Mouse (Mus musculus): ENCODE measurements around the gene Smurf1.
A peak's percentile ranks its signal among the peaks of the same experiment; 100 is the strongest.

Gene Smurf1

DNA sequence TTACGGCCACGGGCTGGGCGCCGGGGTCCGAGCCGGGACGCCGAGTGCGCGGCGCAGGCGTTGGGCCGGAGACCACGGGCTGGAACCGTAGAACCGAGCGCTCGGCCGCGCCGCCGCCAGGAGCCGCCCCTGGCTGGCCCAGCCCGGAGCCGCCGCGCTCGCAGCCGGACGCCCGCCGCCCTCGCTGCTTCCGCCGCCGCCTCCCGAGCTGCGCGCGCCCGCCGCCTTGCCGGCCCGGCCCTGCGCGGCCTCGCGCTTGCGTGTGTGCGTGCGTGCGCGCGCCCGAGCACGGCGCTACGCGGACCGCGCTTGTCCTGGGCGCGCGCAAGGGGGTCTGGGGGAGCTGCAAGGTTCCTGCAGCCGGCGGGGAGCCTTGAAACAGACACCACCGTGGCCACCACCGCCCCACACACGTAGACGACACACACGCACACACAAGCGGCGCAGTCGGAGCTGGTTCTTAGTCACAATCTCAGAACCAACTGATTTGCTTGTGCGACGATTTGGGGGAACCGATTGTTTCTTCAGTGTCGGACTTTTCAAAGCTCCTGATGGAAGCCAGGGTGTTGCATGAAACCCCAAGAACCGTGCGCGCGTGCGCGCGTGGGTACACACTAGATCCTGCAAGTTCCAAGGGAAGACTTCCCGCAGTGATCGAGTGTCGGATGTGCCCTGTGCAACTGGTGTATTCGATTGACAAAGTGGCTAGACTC lies at the start of gene Smurf1:
Smurf1 (minus strand) TSS at position 209 of the 713 bp plus-strand sequence.
- peak; percentile 80 to 84 for DNase-seq (ENCODE audit: low spot score in 2 of 2)

DNA sequence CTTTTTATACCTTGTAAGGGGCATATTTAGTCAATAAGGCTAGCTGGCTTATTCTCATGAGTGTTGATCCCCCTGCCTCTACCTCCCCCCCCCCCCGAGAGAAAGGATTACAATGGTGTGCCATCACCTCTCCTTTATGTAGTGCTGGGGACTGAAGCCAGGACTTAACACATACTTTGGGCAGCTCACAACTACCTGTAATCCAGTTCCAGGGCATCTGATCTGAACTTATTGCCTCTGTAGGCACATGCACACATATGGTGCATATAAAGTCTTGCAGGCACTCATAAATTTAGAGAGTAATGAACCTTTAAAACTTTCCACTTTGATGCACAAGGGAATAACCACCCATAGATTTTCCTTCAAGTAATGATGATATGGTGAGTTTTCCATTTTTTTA lies 48.6 kb upstream of the Smurf1 start:
- DNase-seq (ENCODE audit: low spot score in 2 of 2) = no peak

DNA sequence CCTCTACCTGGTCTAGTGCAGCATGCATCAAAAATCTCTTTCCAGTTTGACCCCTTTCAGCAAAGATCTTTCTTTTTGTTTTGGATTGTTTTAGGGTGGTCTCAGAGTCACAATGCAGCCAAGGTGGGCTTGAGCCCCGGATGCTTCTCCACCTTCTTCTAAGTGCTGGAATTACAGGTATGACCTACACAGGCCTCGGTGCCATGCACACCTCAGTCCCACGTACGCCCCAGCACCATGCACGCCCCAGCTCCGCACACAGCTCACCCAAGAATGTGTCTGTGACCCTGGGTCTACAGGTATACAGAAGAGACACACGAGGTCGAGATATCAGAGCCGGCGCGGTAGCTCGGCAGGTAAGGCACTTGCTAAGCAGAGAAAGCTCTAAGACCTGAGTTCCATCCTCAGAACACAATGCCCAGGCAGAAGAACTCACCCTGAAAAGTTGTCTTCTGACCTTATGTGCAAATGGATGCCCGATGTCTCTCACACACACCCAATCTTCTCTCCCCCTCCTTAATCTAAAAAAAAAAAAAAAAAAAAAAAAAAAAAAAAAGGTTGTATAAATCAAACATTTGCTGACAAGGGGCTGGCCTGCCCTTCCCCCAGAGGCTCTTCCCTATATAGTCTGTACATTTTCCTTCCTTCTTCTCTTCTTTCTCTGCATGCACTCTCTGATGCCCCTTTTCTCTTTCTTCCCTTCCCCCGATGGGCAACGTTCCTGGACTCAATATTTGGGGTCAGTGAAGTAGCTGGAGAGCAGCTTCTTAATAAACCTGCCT lies 43.4 kb upstream of the Smurf1 start:
- DNase-seq (ENCODE audit: low spot score in 2 of 2) = no peak

DNA sequence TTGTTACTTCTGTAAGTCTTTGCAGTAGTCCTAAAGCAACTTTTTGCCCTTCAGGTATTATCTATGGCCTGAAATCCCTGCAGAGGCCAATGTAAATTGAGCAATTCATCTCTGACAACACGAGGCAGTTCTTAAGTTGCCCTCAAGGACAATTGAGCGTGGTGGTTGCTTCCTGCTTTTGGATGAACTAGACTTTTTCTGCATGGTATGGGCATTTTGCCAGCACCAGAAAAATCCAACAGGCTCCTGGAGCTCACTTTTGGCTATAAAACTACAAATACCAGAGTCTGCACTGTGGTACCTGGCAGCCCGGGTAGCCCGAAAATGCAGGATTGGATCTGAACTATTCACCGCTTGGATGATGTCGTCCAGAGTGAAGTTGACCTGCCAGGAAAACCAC lies 39.9 kb upstream of the Smurf1 start:
- DNase-seq (ENCODE audit: low spot score in 2 of 2) = no peak

DNA sequence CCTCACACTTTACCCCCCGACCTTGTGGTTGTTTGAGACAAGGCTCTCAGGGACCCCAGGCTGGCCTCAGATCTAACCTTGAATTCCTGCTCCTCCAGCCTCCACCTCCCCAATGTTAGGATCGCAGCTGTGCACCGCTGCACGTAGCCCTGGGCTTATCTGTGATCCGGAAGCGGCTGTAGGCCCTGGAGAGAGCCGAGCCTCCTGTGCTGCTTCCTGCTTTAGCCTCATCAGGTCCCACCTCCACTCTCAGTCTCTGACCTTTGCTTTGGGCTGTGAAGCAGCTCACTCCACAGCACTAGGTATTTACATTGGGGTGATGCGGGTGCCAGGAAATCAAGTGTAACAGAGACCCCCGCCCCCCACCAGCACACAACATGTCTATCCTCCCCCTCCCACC lies 38.8 kb upstream of the Smurf1 start:
- DNase-seq (ENCODE audit: low spot score in 2 of 2) = no peak

DNA sequence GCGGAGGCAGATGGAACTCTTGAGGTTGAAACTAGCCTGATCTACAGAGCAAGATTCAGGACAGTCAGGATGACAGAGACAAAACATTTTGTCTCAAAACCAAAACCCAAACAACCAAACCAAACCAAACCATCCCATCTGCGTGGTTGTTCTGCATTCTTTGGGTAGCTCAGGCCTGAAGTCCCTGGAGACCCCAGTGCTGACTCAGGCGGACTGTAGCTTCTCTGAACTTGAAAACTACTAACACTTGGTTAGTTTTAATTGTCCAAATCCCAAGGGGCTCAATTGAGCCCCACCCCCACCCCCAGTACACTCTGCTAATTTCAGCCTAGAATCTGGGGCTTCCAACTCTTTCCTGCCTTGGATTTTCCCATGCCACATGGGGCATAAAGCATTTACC lies 37.7 kb upstream of the Smurf1 start:
- DNase-seq (ENCODE audit: low spot score in 2 of 2) = no peak

DNA sequence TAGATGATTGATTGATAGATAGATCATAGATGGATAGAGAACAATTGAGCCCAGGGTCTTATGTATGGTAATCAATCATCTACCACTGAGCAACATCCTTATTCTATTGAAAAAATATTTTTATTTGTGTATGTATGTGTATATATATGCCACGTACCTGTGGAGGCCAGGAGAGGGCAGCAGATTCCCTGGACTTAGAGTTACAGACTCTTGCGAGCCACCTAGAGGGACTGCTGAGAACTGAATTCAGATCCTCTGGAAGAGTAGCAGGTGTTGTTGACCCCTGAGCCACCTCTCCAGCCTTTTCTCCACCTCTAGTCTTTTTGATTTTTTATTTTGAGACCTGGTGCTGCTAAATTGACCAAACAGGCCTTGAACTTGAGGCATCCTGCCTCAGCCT lies 32.8 kb upstream of the Smurf1 start:
- DNase-seq (ENCODE audit: low spot score in 2 of 2) = no peak

DNA sequence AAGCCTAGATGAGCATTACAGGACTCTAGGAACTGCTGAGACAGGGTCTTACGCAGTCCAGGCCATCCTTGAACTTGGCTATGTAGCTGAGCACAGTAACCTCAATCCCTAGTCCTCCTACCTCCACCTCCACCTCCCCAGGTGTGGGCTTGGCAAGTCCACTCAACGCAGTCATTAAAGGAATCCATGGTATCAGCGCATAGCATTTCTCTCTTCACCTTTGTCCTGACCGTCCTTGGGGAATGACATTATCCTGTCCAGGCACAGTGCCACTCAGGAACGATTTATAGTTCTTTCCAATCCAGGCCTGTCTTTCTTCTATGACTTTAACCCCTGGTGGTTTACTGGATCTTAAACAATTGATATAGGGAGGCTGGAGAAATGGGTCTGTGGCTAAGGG lies 24.8 kb upstream of the Smurf1 start:
- DNase-seq (ENCODE audit: low spot score in 2 of 2) = no peak

DNA sequence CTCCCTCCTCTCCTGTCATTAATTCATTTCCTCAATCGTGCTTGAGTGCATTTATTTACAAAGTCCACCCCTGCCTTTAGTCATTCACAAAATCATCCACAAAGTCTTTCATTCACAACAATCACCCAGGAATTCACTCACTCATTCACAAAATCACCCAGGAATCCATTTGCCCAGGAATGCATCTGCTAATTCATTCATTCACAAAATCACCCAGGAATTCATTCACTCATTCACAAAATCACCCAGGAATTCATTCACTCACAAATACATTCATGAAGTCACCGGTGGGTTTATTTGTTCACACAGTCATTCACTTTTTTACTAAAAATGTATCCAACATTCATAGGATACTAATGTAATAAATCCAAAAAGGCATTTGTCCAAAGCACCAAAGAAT lies 24.4 kb upstream of the Smurf1 start:
- DNase-seq (ENCODE audit: low spot score in 2 of 2) = no peak

DNA sequence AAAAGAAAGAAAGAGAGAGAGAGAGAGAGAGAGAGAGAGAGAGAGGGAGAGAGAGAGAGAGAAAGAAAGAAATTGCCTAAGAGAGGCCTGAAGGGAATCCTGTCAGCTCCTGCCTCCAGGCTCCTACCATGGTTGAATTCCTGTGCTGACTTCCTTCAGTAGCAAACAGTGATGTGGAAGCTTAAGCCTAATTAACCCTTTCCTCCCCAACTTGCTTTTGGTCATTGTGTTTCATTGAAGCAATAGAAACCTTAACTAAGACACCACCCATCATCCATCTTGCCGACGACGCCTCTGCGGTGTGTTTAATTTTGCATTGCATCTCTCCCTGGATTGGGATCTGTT lies 23.4 kb upstream of the Smurf1 start:
- DNase-seq (ENCODE audit: low spot score in 2 of 2) = no peak

DNA sequence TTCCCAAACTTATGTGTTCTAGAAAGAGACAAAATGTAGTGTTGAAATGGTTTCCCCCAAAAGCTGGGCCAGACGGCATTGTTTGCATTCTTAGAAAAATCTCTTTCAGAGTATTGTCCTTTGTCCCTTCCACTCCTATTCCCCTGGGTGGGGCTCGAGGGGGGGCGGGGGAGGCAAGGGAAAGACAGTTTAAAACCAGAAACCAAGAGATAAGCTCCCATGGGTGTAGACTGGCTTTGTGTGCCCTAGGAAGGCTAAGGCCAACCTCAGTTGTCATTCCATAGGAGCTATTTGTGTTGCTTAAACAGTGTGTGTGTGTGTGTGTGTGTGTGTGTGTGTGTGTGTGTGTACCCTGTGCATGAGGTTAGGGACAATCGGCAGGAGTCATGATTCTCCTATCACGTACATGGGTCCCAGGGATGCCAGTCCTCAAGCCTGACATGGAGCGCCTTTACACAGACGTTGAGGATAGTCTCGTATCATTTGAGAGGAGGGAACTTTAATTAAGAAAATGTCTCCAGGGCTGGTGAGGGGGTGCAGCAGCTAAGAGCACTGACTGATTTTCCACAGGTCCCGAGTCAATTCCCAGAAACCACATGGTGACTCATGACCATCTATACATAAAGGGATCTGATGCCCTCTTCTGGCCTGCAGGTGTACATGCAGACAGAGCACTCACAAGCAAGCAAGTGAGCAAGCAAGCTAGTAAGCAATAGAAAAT lies 22.9 kb upstream of the Smurf1 start:
- DNase-seq (ENCODE audit: low spot score in 2 of 2) = peak; percentile 12 to 68

DNA sequence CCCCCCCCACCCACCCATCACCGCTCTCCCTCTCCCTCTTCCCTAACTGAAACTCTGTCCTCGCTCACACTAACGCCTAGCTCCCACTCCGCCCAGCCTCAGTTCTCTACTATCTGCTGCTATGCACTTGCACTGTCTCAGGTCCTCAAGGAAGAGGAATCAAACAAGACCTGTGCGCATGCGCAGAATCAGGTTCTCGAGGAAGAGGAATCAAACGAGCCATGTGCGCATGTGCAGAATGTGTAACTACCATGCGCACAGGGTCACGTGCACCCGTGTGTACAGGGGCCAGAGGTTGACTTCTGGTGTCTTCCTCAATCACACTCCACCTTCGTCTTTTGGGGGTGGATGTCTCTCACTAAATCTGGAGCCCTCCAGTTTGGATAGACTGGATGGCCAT lies 21.9 kb upstream of the Smurf1 start:
- DNase-seq (ENCODE audit: low spot score in 2 of 2) = no peak

DNA sequence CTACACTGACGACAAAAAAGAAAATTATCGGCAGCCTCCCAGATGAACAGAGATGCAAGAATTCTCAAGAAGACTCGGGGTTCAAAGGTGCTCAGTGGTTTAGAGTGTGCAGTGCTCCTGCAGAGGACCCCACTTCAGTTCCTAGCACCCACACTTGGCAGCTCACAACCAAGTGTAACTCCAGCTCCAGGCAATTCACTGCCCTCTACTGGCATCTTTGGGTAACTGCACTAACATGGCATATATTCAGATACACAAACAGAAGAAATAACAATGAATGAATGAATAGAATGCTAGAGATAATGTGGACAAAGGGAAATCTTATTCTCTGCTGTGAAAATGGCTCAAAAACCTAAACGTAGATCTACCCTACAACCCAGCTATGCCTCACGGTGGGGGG lies 19.2 kb upstream of the Smurf1 start:
- no peak for DNase-seq (ENCODE audit: low spot score in 2 of 2)

DNA sequence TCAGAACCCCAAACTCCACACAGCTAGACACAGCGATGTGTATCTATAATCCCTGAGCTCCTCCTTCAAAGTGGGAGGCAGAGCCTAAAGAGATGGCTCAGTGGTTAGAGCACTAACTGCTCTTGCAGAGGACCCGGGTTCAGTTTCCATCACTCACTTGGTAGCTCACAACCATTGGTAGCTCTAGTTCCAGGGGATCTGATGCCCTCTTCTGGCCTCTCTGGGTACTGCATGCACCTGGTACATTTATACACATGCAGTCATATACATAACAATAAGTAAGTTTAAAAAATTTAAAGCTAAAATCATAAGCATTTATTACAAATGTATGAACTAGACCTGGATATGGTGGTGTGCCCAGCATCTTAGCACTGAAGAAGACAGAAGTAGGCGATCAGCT lies 17.6 kb upstream of the Smurf1 start:
- DNase-seq (ENCODE audit: low spot score in 2 of 2) = no peak

DNA sequence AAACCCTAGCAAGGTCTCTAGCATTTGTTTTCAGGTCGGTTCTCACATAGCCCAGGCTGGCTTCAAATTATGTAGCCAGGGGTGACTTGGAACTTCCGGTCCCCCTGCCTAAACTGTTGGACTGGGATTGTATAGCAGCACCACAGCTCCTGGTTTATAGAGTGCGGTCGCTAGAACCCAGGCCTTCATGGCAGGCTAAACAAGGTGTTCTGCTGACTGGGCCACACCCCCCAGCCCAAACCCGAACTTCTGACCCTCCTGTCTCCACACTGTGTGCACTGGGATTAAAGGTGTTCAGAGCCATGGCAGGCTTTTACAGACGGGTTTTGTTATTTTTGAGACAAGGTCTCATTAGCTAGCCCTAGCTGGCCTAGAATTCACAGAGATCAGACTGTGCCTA lies 13.5 kb upstream of the Smurf1 start:
- no peak for DNase-seq (ENCODE audit: low spot score in 2 of 2)

DNA sequence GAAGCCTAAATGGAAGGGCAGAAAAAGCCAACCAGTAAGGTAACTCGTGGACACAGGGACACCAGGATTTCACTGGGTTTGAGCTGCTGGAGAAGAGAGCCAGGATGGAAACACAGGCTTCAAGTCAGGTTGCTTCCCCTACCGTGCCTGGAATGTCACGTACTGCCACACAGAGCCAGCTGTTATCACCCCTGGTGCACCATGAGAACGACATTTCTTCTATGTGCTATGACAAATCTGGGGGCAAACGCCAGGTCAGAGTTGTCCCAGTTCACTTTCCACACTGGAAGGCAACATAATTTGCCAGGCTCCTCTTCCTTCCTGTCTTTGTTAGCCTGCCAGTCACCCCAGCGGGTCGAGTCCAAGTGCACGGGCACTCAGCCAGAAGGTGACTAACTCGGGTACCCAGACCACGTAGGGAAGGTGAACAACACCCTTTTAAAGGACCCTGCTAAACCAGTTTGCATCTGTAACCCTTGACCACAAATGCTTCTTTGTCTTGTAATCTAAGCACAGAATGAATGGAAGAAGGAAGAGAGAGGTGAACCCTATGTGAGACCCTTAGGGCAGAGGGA lies 13.0 kb upstream of the Smurf1 start:
- DNase-seq (ENCODE audit: low spot score in 2 of 2) = no peak

DNA sequence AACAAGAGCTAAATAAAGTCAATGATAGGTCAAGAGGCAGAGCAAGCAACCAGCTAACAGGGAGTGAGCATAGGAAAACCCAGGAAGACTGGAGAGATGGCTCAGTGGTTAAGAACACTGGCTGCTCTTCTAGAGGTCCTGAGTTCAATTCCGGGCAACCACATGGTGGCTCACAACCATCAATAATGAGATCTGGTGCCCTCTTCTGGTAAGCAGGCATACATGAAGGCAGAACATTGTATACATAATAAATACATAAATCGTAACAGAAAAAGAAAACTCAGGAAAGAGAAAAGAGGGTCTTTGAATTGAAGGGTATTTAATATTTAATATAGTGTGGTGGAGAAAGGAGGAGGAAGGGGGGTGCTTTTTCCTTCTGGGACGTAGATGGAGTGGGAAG lies 5.6 kb upstream of the Smurf1 start:
- DNase-seq (ENCODE audit: low spot score in 2 of 2) = no peak

DNA sequence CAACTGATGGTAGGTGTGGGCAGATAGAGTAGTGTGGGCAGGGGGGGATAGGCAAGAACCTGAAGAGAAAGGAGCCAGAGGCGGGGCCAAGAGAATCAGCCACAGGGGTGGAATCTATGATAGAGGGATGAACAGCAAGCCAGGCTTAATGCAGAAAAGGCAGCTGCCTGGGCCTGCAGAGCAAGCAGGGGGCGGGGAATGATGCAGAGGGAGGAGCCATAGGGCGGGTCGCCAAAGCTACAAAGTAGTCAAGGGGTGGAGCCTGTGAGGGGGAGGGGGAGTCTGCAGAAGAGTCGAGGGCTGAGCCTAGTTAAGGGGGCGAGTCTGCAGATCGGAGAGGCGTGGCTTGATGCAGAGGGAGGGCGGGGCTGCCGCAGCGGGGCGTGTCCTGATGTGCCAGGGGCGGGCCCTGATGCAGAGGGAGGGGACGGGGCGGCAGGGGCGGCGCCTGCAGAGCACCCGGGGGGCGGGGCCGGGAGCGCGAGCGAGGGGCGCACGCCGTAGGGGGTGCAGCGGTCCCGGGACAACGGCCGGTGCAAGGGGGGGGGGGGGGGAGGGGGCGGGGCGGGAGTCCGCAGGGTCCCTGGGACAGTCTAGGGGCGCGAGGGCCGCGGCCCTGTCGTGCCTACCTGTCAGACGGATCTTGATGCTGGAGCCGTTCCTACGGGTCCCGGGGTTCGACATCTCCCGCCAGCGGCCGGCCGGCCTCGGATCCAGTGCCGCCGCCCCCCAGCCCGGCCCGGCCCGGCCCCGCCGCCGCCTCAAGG lies 592 bp downstream of the Smurf1 start:
- peak; percentile 70 to 76 for DNase-seq (ENCODE audit: low spot score in 2 of 2)

DNA sequence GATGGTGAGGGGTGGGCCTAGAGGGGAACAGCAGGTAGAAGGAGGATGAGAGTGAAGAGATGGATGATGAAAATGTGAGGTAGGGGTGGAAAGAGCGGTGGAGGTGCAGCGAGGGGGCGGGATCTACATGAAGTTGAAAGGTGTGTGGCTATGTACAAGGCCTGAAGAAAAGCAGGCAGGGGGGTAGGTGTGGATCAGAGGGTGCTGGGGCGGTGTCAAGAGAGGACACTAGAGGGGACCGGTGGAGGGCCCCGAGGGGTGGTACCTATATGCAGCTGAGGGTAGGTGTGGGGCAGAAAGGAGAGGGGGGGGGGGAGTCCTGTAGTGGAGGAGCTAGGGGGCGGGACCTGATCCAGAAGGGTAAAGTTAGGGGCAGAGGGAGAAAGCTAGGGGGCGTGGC lies 1.2 kb downstream of the Smurf1 start:
- DNase-seq (ENCODE audit: low spot score in 2 of 2) = no peak

DNA sequence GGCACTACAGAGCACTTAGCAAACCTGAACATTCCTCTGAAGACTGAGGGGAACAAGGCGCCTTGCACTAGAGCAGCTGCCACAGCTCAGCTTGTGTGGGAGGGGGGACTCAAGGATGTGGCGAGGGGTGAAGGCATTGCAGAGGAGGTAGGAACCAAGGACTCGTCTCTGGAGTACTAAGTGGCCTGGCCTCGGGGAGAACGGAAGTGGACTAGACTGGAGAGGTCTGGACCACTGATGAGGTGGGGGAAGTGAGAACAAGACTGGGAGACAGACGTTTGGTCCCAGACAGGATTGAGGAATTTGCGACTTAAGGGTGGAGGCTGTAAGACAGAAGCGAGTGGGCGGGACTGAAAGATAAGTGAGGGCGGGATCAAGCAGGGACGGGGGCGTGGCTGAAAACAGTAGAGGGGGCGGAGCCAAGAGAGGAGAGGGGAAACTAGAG lies 1.8 kb downstream of the Smurf1 start:
- peak; percentile 60 to 61 for DNase-seq (ENCODE audit: low spot score in 2 of 2)

DNA sequence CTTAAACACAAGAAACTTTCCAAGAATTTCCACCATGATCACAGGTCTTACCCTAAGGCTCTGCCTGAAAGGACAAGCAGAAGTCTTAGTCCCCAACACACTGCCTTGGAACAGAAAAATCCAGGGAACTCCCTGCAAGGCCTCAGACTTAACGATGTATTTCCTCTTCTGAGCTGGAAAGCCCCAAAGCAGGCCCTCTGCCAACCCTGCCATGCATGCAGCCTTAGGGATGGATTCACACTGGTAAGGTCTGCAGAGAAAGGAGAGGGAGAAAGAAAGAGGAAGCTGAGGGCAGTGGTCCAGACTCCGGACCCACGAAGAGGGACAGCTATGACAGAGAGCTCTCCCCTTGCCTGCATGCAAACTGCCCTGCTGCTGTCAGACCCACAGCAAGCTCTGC lies 2.2 kb downstream of the Smurf1 start:
- peak in 1 of 2 experiments; percentile 35 for DNase-seq (ENCODE audit: low spot score in 2 of 2)

DNA sequence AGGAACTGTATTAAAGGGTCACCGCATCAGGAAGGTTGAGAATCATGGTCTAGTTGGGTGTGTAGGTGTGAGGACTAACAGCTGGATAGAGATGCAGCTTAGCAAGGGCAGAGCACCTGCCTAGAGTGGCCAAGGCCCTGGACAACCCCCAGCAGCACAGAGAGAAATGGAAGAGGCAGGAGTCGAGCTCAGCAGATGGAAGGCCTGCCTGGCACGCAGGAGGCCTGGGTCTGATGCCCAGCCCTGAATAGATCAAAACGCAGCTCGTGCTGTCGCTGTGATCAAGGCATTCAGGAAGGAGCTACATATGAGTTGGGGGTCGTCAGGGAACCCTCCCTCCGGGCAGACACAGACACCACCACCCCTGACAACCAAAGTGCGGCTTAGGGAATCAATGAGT lies 7.4 kb downstream of the Smurf1 start:
- no peak for DNase-seq (ENCODE audit: low spot score in 2 of 2)
